Mouse (Mus musculus) Patski (cell line): Measurements from ENCODE around the gene Ago1. TPM values are rescaled to one million over a fixed set of nuclear protein-coding genes. Genes with fewer than 3 reads are reported as not detected.

Source experiments
- ATAC-seq: fragments of 100-300 bp; one replicate; pipeline ENCODE4 v1.8.0; 2021
- CTCF ChIA-PET: fragments of 350-600 bp; sonication (Branson Sonifier 250); formaldehyde crosslinking; loops from one replicate; lab custom pipeline; 2022; ENCODE audit warnings: inconsistent platforms; lab: Charles Lee
- POLR2A ChIA-PET: fragments of 350-600 bp; sonication (Branson Sonifier 250); formaldehyde crosslinking; loops from one replicate; lab custom pipeline; 2022; ENCODE audit warnings: antibody characterized with exemption, inconsistent platforms; lab: Charles Lee
- DNase-seq: peaks from one replicate; pipeline ENCODE4 v3.0.0-alpha.2; 2011; ENCODE audit warnings: low read depth, low spot score
- H3K27me3 ChIP-seq: fragments of 371-371 bp; one replicate; pipeline ENCODE4 v1.5.1; 2021
- CTCF ChIP-seq: fragments of 100-300 bp; IDR thresholded peaks from one replicate; pipeline ENCODE4 v1.5.1; 2021
- in situ Hi-C: fragments of 300-500 bp; cut with MboI; formaldehyde crosslinking; loops from 3 replicates; pipeline ENCODE4 v1.11.1; 2018; ENCODE audit warnings: low pct_unique_long_range_greater_than_20kb, mixed read lengths
- polyA plus RNA-seq: library from polyadenylated mRNA; unstranded; gene quantifications from one replicate; pipeline ENCODE4 v1.2.3, GENCODE M21; 2021

Ago1 gene
- polyA plus RNA-seq, 1 experiment from 2014 or later: 23.5 TPM

DNA sequence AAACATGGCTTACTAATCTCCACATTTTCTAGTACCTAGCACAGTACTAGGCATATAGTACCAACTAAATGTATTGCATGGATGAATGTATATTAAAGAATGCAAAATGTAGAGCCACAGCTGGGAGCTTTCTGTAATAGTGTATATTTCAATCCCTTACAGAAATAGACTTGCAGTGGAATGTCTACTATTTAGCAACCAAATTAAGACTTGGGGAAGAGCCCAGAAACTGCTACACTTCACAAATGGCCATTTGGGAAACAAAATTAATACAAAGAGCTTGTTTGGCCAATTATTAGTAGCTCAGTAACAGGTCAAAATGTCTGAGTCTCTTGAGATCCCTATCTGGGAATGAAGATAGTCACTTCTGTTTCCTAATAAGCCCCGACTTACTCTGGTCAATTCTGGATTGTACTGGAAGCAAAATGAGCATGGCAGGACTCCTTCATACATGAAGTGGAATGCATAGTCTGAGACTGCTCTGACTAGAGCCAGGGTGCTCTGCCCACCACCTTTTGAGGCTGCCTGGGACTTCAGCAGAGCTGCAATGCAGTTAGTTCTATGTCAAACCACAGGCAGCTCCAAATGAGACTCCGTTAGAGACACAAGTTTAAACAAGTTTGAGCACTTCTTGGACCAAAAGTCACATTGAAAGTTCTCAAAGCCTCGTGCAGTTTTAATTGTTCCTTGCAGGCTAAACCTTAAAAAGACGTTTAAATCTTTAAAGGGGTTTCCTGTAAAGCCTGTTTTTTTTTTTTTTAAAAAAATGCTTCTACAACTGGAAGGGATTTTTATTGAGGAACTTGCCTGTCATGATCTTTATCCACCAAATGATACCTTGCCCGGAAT is 27.8 kb upstream of the Ago1 start:
- POLR2A ChIA-PET: no interaction called here
- in situ Hi-C loops: no loop called here
- ATAC-seq: no peak

DNA sequence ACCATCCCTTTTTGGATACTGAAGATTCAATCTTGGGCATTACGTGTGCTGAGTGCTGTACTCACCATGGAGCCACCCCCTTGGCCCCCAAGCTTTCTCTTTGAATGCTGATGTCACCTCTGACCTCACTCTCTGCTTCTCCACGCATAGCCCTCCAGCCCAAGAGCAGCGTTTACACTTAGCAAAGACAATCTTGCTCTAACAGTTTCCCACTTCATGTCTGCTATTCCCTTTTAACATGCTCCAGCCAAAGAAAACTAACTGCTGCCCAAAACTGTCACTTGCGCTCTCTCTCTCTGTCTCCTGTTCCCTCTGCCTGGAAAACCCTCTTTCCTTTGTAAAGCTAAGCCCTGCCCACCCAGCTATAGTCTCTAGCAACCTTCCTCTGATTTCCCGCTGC is 27.1 kb upstream of the Ago1 start:
- DNase-seq (no peak), ATAC-seq (no peak)
- ChIA-PET POLR2A (no interaction called here), CTCF (no interaction called here)
- in situ Hi-C loops: no loop called here
- no peaks in the 10 kb centered on the region for H3K27me3 ChIP-seq
- TF ChIP-seq CTCF: no peak

More for the DNA sequence above, 27.8 kb upstream of the Ago1 start:
- DNase-seq: no peak
- TF ChIP-seq CTCF: no peak
- H3K27me3 ChIP-seq: no peaks in the 10 kb centered on the region
- CTCF ChIA-PET: no interaction called here

DNA sequence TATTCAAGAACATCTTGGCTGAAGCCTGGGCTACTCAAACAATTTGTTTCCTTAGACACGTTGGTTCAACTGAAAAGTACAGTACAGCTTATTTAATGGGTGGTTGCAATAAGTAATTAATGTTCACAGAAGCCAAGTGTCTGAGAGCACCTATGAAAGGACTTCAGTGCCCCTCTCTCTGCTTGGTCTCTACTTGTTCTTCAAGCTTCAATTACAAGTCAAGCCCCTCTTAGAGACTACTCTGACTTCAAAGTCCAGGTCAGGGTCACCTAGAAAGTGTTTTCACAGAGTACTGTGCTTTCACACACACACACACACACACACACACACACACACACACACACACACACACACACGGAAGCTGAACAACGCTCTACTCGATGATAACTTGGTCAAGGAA is 25.0 kb upstream of the Ago1 start:
- H3K27me3 ChIP-seq: no peaks in the 10 kb centered on the region
- no peak for TF ChIP-seq CTCF
- DNase-seq (no peak), ATAC-seq (no peak)
- ChIA-PET POLR2A (no interaction called here), CTCF (no interaction called here)
- in situ Hi-C loops: no loop called here

DNA sequence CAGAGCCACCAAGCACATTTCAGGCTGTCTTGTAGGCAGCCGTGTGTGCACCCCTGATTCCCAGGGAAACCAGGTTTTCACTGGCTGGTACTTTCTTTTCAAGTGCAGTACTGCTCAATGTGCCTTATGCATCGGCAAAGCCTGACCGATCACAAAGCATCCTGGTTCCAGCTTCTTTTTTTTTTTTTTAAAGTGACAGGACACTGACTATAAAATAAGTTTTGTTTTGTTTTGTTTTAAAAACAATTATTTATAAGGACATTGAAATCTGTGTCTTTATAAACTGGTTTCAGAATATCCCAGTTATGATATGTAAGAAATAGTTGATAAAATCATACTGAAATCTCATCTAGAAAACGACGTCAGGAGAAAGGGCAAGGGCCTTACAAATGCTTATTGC is 23.6 kb upstream of the Ago1 start:
- ATAC-seq (no peak), DNase-seq (no peak)
- H3K27me3 ChIP-seq: no peaks in the 10 kb centered on the region
- CTCF ChIA-PET: no interaction called here
- POLR2A ChIA-PET: no interaction called here
- in situ Hi-C loops: no loop called here
- no peak for TF ChIP-seq CTCF

GRCm38 (mm10) chr4:126490726-126491125 is 22.3 kb upstream of the Ago1 start:
- no peak for TF ChIP-seq CTCF
- in situ Hi-C loops: no loop called here
- ChIA-PET CTCF (no interaction called here), POLR2A (no interaction called here)
- no peak for DNase-seq
- ATAC-seq: no peak
- no peaks in the 10 kb centered on the region for H3K27me3 ChIP-seq

DNA sequence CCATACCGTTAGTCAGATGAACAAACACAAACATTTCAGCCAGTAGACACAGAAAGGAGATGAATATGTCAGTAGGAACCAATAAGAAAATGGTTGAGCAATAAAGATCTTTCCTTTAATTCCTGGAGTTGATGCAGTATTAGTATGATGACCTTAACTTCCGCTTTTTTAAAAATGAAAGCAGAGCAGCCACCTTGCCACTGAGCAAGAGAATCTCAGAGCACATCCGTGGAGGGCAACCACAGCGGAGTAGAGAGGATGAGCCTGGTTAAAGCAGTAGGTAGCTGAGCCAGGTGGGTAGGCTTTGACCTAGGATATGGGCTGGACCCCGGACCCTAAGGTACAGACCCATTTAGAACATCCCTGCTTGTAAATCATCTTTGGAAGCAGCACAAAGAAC is 21.4 kb upstream of the Ago1 start:
- in situ Hi-C loops: no loop called here
- no peak for TF ChIP-seq CTCF
- DNase-seq (no peak), ATAC-seq (no peak)
- H3K27me3 ChIP-seq: no peaks in the 10 kb centered on the region
- CTCF ChIA-PET: no interaction called here
- POLR2A ChIA-PET: no interaction called here

- CTCF ChIA-PET: no interaction called here
- POLR2A ChIA-PET: no interaction called here
- in situ Hi-C loops: no loop called here
Measured at GRCm38 (mm10) chr4:126486217-126486616, 17.8 kb upstream of the Ago1 start.

DNA sequence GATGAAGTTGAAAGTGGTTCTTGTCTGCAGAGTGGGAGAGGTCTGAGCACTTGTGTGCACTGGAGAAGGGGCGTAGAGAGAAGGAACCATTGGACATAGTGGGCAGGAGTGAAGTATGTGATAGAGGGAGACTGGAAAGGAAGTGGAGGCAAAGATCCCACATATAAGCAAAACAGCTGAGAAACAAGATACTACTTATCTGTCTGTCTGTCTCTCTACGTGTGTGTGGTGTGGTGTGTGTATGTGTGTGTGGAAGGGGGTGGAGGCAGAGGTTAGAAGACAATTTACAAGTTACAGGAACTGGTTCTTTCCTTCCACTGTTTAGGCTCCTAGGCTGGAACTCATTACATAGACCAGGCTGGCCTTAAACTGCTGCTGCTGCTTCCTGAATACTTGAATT is 16.7 kb upstream of the Ago1 start:
- no peak for ATAC-seq
- ChIA-PET CTCF (no interaction called here), POLR2A (no interaction called here)
- in situ Hi-C loops: no loop called here
- TF ChIP-seq CTCF: no peak
- H3K27me3 ChIP-seq: peaks cover 4% of the 10 kb centered on the region
- no peak for DNase-seq

More at GRCm38 (mm10) chr4:126486217-126486616, 17.8 kb upstream of the Ago1 start:
- peaks cover 4% of the 10 kb centered on the region for H3K27me3 ChIP-seq
- ATAC-seq: no peak
- TF ChIP-seq CTCF: no peak
- no peak for DNase-seq

DNA sequence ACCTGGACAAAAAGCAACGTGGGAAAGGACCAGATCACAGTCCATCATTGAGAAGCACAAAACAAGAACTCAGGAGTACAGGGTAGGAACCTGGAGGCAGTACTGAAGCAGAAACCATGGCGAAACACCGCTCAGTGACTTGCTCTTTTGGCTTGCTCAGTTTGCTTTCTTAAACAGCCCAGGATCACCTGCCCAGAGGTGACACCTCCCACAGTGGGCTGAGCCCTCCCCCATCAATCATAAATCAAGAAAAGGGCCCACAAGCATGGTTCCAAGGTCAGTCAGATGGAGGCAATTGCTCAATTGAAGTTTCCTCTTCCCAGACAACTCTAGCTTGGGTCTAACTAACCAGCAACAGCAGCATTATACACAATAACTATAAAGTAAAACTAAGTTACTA is 15.5 kb upstream of the Ago1 start:
- in situ Hi-C loops: no loop called here
- DNase-seq (no peak), ATAC-seq (no peak)
- H3K27me3 ChIP-seq: peaks cover 4% of the 10 kb centered on the region
- TF ChIP-seq CTCF: no peak
- POLR2A ChIA-PET: no interaction called here
- CTCF ChIA-PET: no interaction called here

- H3K27me3 ChIP-seq: peaks cover 4% of the 10 kb centered on the region
- no peak for DNase-seq
- CTCF ChIA-PET: no interaction called here
Measured at GRCm38 (mm10) chr4:126482951-126483350, 14.6 kb upstream of the Ago1 start.

GRCm38 (mm10) chr4:126481461-126481860 is 13.1 kb upstream of the Ago1 start:
- TF ChIP-seq CTCF: no peak
- ChIA-PET POLR2A (no interaction called here), CTCF (no interaction called here)
- ATAC-seq (no peak), DNase-seq (no peak)
- in situ Hi-C loops: no loop called here
- H3K27me3 ChIP-seq: peaks cover 4% of the 10 kb centered on the region

More at GRCm38 (mm10) chr4:126482951-126483350, 14.6 kb upstream of the Ago1 start:
- POLR2A ChIA-PET: no interaction called here
- ATAC-seq: no peak
- TF ChIP-seq CTCF: no peak
- in situ Hi-C loops: no loop called here
